9 mouse cellular contexts compared by ENCODE assay signal in the genomic region with DNA sequence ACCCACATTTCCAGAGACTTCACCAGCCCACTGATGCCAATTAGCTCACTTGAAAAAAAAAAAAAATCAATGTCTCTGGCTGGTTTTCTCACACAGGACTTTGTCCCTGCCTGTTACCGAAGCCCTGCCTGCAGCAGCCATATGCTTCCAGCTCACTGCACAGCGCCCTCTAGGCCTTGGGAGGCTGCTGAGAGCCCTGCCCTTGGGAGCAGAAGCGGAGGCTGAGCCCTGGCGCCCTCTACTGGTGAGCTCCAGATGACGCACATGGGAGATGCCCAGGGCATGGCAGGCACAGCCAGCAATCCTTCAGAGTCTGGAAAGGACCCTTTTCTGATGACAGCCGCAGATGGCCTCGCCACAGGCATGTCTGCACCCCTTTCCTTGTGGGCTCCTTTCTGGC. TPM values are rescaled to one million over a fixed set of nuclear protein-coding genes. Genes with fewer than 3 reads are reported as not detected.
A peak's percentile ranks its signal among the peaks of the same experiment; 100 is the strongest.
DNase-seq lines count a peak whose midpoint lies in the region; ATAC-seq and TF ChIP-seq lines count a peak whose summit lies in the region.
"Had no signal": no experiment of that assay in that cellular context is flagged by ENCODE, and none has a peak within 500 bp of the region (broad histone marks: within the 10 kb centered on the region; RNA-seq: fewer than 3 reads in every experiment).

No protein-coding gene starts in this region.

- peak; percentile 95 for DNase-seq in R1 (ENCODE audit: low read depth, low spot score)
- DNase-seq in cerebellum, postnatal 25 days: peak; percentile 76 to 86
- DNase-seq in heart, adult 8-10 months (ENCODE audit: low spot score): peak; percentile 19
- peak; percentile 85 for DNase-seq in layer of hippocampus, adult 11-12 months (ENCODE audit: low spot score)
- peak; percentile 64 for DNase-seq in lung, postnatal 0 days (ENCODE audit: low spot score)
- DNase-seq in right cerebral cortex, postnatal 25 days: peak; percentile 76

- no peak overlapping the region for H3K4me2 ChIP-seq in lung, postnatal 0 days (replicated peaks; ENCODE audit: low read depth, low read length)

- H3K9me3 ChIP-seq in E14TG2a.4 (ENCODE audit: low read length): no peaks in the 10 kb centered on the region; the same call in 1 of the 2 replicates
- no peaks in the 10 kb centered on the region for H3K9me3 ChIP-seq in lung, postnatal 0 days (ENCODE audit: low read length)

- peak; percentile 60 for ATAC-seq in lung, postnatal 0 days
- ATAC-seq in erythroid progenitor cell, adult 5-6 weeks (replicated peaks; ENCODE audit: low FRiP score, poor library complexity, severe bottlenecking): no peak

- H3K27ac ChIP-seq in lung, postnatal 0 days (ENCODE audit: low read length): no peak overlapping the region

- H3K4me3 ChIP-seq in E14TG2a.4 (replicated peaks; ENCODE audit: low read length): no peak overlapping the region
- no peak overlapping the region for H3K4me3 ChIP-seq in lung, postnatal 0 days (ENCODE audit: low read depth, low read length)

- no peaks in the 10 kb centered on the region for H3K36me3 ChIP-seq in E14TG2a.4 (ENCODE audit: insufficient read depth, low read length)
- no peaks in the 10 kb centered on the region for H3K36me3 ChIP-seq in lung, postnatal 0 days (ENCODE audit: insufficient read depth, low read length)

- H3K9ac ChIP-seq in lung, postnatal 0 days (replicated peaks; ENCODE audit: low read depth): no peak overlapping the region

- H3K27me3 ChIP-seq in E14TG2a.4 (ENCODE audit: insufficient read depth, low read length): peaks cover 32% of the 10 kb centered on the region
- H3K27me3 ChIP-seq in lung, postnatal 0 days (replicated peaks; ENCODE audit: insufficient read depth, low read length): no peaks in the 10 kb centered on the region

- 30% methylated on average over 7 of the region's 7 CpGs for WGBS in lung, postnatal 0 days

- peaks cover 49% of the 10 kb centered on the region for H3K4me1 ChIP-seq in E14TG2a.4 (replicated peaks; ENCODE audit: low read depth, low read length)
- no peaks in the 10 kb centered on the region for H3K4me1 ChIP-seq in lung, postnatal 0 days (ENCODE audit: insufficient read depth, low read depth, low read length)

- TF ChIP-seq EP300 in lung, postnatal 0 days (IDR thresholded peaks at IDR 0.05): no peak

- TF ChIP-seq CTCF in E14TG2a.4 (conservative IDR thresholded peaks at IDR 0.05; ENCODE audit: low read length): peak; percentile 94
- peak; percentile 97 for TF ChIP-seq CTCF in lung, postnatal 0 days (IDR thresholded peaks at IDR 0.05)

RNA-seq across cellular contexts. Expression of a gene that starts 12.8 kb away (rescaled TPM):
- not detected for total RNA-seq in heart, adult 8-10 months (2022)
- polyA plus RNA-seq in lung, postnatal 0 days (2015; fragmentation: Nextera tagmentation; extraction: Ambion mirVana): not detected in 2 replicates
- not detected in 2 replicates for total RNA-seq in erythroid progenitor cell, adult 5-6 weeks (2015; ENCODE audit: low replicate concordance)
- not detected in 2 replicates for total RNA-seq in erythroid progenitor cell, adult 5-6 weeks (2017; ENCODE audit: low replicate concordance)
- polyA plus RNA-seq: liver, embryonic 16.5 days had no signal

RNA-seq across cellular contexts. Expression of a gene that starts 16.7 kb away (rescaled TPM):
- total RNA-seq in heart, adult 8-10 months (2022): not detected
- polyA plus RNA-seq in lung, postnatal 0 days (2015; fragmentation: Nextera tagmentation; extraction: Ambion mirVana): not detected in 2 replicates
- not detected in 2 replicates for total RNA-seq in erythroid progenitor cell, adult 5-6 weeks (2015; ENCODE audit: low replicate concordance)
- total RNA-seq in erythroid progenitor cell, adult 5-6 weeks (2017; ENCODE audit: low replicate concordance): not detected in 2 replicates
- polyA plus RNA-seq: liver, embryonic 16.5 days had no signal

RNA-seq across cellular contexts. Expression of a gene that starts 42.6 kb away (rescaled TPM):
- total RNA-seq in heart, adult 8-10 months (2022): 10 to 100 TPM; 46.0 to 53.2 (median 47.4) TPM
- polyA plus RNA-seq in lung, postnatal 0 days (2015; fragmentation: Nextera tagmentation; extraction: Ambion mirVana): 63.5 and 67.7 TPM in 2 replicates
- total RNA-seq in erythroid progenitor cell, adult 5-6 weeks (2015; ENCODE audit: low replicate concordance): 5.0 and 12.2 TPM in 2 replicates
- total RNA-seq in erythroid progenitor cell, adult 5-6 weeks (2017; ENCODE audit: low replicate concordance): 1.8 and 23.2 TPM in 2 replicates

Comparison
In these comparisons a context has a peak if more than half of its experiments do, and no peak if none do; other contexts are left out.
1. DNase-seq: peak in every context shown above with its lines; median percentile 95 in R1; 85 in layer of hippocampus, adult 11-12 months; 81 in cerebellum, postnatal 25 days; 76 in right cerebral cortex, postnatal 25 days; 64 in lung, postnatal 0 days; 19 in heart, adult 8-10 months.